Mouse (Mus musculus) hindbrain, embryonic 16.5 days (tissue): ENCODE measurements around the gene Ankrd11. TPM values are rescaled to one million over a fixed set of nuclear protein-coding genes. Genes with fewer than 3 reads are reported as not detected.

Source experiments
- ATAC-seq: fragments of 200-750 bp; cut with Nextera tagmentation; 2 replicates; pipeline ENCODE4 v1.8.0; 2017; ENCODE audit warnings: moderate TSS enrichment, moderate library complexity
- H3K27ac ChIP-seq: fragments of 300-500 bp; sonication (generic); 2 replicates; pipeline ENCODE4 v1.5.1; 2014; ENCODE audit warnings: low read depth, mild to moderate bottlenecking, control low read depth, low read length, moderate library complexity
- H3K27me3 ChIP-seq: fragments of 300-500 bp; sonication (generic); replicated peaks from 2 replicates; pipeline ENCODE4 v1.6.1; 2014; ENCODE audit warnings: low read length; ENCODE audit not compliant: control insufficient read depth, insufficient read depth
- H3K36me3 ChIP-seq: fragments of 300-500 bp; sonication (generic); 2 replicates; pipeline ENCODE4 v1.6.1; 2014; ENCODE audit warnings: mild to moderate bottlenecking, low read length, moderate library complexity, mixed read lengths; ENCODE audit not compliant: control insufficient read depth, insufficient read depth
- H3K4me1 ChIP-seq: fragments of 300-500 bp; sonication (generic); 2 replicates; pipeline ENCODE4 v1.6.1; 2014; ENCODE audit warnings: low read depth, low read length; ENCODE audit not compliant: control insufficient read depth, insufficient read depth
- H3K4me2 ChIP-seq: fragments of 300-500 bp; sonication (generic); 2 replicates; pipeline ENCODE4 v1.6.1; 2014; ENCODE audit warnings: mild to moderate bottlenecking, low read length, control low read depth, moderate library complexity
- H3K4me3 ChIP-seq: fragments of 300-500 bp; sonication (generic); 2 replicates; pipeline ENCODE4 v1.5.1; 2014; ENCODE audit warnings: mild to moderate bottlenecking, low read length, control low read depth, moderate library complexity
- H3K9ac ChIP-seq: fragments of 300-500 bp; sonication (generic); 2 replicates; pipeline ENCODE4 v1.6.1; 2014; ENCODE audit warnings: low read depth, mild to moderate bottlenecking, control low read depth, low read length, moderate library complexity
- H3K9me3 ChIP-seq: fragments of 300-500 bp; sonication (generic); 2 replicates; pipeline ENCODE4 v1.6.1; 2014; ENCODE audit warnings: mild to moderate bottlenecking, low read length, moderate library complexity; ENCODE audit not compliant: control insufficient read depth
- WGBS: fragments of 180-500 bp; shearing (Covaris S2); extraction: QIAGEN DNeasy Blood & Tissue Kit; methylation state at CpG from one replicate; pipeline ENCODE4 v1.1.7; 2014; 5-methylcytosine and 5-hydroxymethylcytosine counted together
- polyA plus RNA-seq: library from polyadenylated mRNA; unstranded; fragments of >200 nt; fragmentation: Nextera tagmentation; extraction: Ambion mirVana; gene quantifications from 2 replicates; pipeline ENCODE4 v1.2.1, GENCODE M21; 2015

The Ankrd11 gene
- polyA plus RNA-seq, 1 experiment from 2014 or later: 22.9 TPM

- no peak overlapping the region for H3K9ac ChIP-seq
- H3K4me2 ChIP-seq: no peak overlapping the region
- no peak overlapping the region for H3K27ac ChIP-seq
- H3K9me3 ChIP-seq: no peaks in the 10 kb centered on the region
- no peaks in the 10 kb centered on the region for H3K27me3 ChIP-seq
- H3K4me3 ChIP-seq: no peak overlapping the region
- WGBS: 78% methylated on average over 3 of the region's 3 CpGs
- no peaks in the 10 kb centered on the region for H3K36me3 ChIP-seq
- H3K4me1 ChIP-seq: no peaks in the 10 kb centered on the region; the same call in 1 of the 2 replicates
- no peak for ATAC-seq
Observed at GRCm38 (mm10) chr8:122844161-122844560, 197.9 kb downstream of the Ankrd11 start.

- no peaks in the 10 kb centered on the region for H3K36me3 ChIP-seq
- ATAC-seq: no peak
- H3K4me2 ChIP-seq: no peak overlapping the region
- no peak overlapping the region for H3K4me3 ChIP-seq
- no peaks in the 10 kb centered on the region for H3K27me3 ChIP-seq
- no peak overlapping the region for H3K9ac ChIP-seq
- WGBS: 92% methylated on average over 13 of the region's 13 CpGs
- no peaks in the 10 kb centered on the region for H3K4me1 ChIP-seq
- no peak overlapping the region for H3K27ac ChIP-seq
- no peaks in the 10 kb centered on the region for H3K9me3 ChIP-seq
Observed at GRCm38 (mm10) chr8:122836696-122837095, 205.4 kb downstream of the Ankrd11 start.

- H3K4me1 ChIP-seq: no peaks in the 10 kb centered on the region
- no peak overlapping the region for H3K9ac ChIP-seq
- no peaks in the 10 kb centered on the region for H3K27me3 ChIP-seq
- H3K4me2 ChIP-seq: no peak overlapping the region
- no peak for ATAC-seq
- H3K9me3 ChIP-seq: no peaks in the 10 kb centered on the region
- WGBS: 86% methylated on average over 12 of the region's 12 CpGs
- no peaks in the 10 kb centered on the region for H3K36me3 ChIP-seq
- no peak overlapping the region for H3K27ac ChIP-seq
- H3K4me3 ChIP-seq: no peak overlapping the region
Observed at GRCm38 (mm10) chr8:122836199-122836598, 205.9 kb downstream of the Ankrd11 start.

- ATAC-seq: peak; percentile 70
- Histone ChIP-seq H3K4me2 (no peak overlapping the region), H3K36me3 (no peaks in the 10 kb centered on the region), H3K9ac (no peak overlapping the region), H3K27ac (no peak overlapping the region), H3K27me3 (no peaks in the 10 kb centered on the region), H3K9me3 (no peaks in the 10 kb centered on the region), H3K4me3 (no peak overlapping the region), H3K4me1 (no peaks in the 10 kb centered on the region)
- WGBS: 25% methylated on average over 8 of the region's 8 CpGs
Observed at GRCm38 (mm10) chr8:122834971-122835370, 207.1 kb downstream of the Ankrd11 start.

- Histone ChIP-seq H3K4me2 (no peak overlapping the region), H3K36me3 (no peaks in the 10 kb centered on the region), H3K4me1 (no peaks in the 10 kb centered on the region), H3K27me3 (no peaks in the 10 kb centered on the region), H3K9me3 (no peaks in the 10 kb centered on the region), H3K9ac (no peak overlapping the region), H3K4me3 (no peak overlapping the region), H3K27ac (no peak overlapping the region)
- no peak for ATAC-seq
- WGBS: 82% methylated on average over 8 of the region's 8 CpGs
Observed at GRCm38 (mm10) chr8:122834416-122834815, 207.7 kb downstream of the Ankrd11 start.

Other genes starting within 250 kb of the Ankrd11 start
- gene Cdh15, start 194.3 kb downstream of the Ankrd11 start, polyA plus RNA-seq: 2.3 and 2.9 TPM in 2 replicates
- gene Spg7, start 20.7 kb upstream of the Ankrd11 start, polyA plus RNA-seq: 44.6 and 46.5 TPM in 2 replicates
- 588 and 678 TPM in 2 replicates for gene Rpl13, start 60.1 kb upstream of the Ankrd11 start, polyA plus RNA-seq
- 5.9 and 8.6 TPM in 2 replicates for gene Cpne7, start 75.1 kb upstream of the Ankrd11 start, polyA plus RNA-seq
- 1.8 and 2.5 TPM in 2 replicates for gene Sult5a1, start 116.0 kb upstream of the Ankrd11 start, polyA plus RNA-seq
- gene Dpep1, start 144.0 kb upstream of the Ankrd11 start, polyA plus RNA-seq: 0.68 and 0.72 TPM in 2 replicates
- gene Chmp1a, start 170.5 kb upstream of the Ankrd11 start, polyA plus RNA-seq: 221 and 224 TPM in 2 replicates
- 7.0 and 7.1 TPM in 2 replicates for gene Spata33, start 170.6 kb upstream of the Ankrd11 start, polyA plus RNA-seq
- 47.2 and 53.3 TPM in 2 replicates for gene Cdk10, start 182.6 kb upstream of the Ankrd11 start, polyA plus RNA-seq
- 13.0 and 13.8 TPM in 2 replicates for gene Spata2l, start 194.0 kb upstream of the Ankrd11 start, polyA plus RNA-seq
- 22.4 and 25.2 TPM in 2 replicates for gene Zfp276, start 211.9 kb upstream of the Ankrd11 start, polyA plus RNA-seq
- gene Vps9d1, start 212.1 kb upstream of the Ankrd11 start, polyA plus RNA-seq: 61.4 and 63.2 TPM in 2 replicates